Mouse (Mus musculus): ENCODE measurements around the gene Ifih1. TPM values are rescaled to one million over a fixed set of nuclear protein-coding genes. Genes with fewer than 3 reads are reported as not detected.

The Ifih1 gene
- polyA plus RNA-seq (2016; fragmentation: Nextera tagmentation; extraction: Ambion mirVana), result 1.1 and 1.6 TPM in 2 replicates

DNA sequence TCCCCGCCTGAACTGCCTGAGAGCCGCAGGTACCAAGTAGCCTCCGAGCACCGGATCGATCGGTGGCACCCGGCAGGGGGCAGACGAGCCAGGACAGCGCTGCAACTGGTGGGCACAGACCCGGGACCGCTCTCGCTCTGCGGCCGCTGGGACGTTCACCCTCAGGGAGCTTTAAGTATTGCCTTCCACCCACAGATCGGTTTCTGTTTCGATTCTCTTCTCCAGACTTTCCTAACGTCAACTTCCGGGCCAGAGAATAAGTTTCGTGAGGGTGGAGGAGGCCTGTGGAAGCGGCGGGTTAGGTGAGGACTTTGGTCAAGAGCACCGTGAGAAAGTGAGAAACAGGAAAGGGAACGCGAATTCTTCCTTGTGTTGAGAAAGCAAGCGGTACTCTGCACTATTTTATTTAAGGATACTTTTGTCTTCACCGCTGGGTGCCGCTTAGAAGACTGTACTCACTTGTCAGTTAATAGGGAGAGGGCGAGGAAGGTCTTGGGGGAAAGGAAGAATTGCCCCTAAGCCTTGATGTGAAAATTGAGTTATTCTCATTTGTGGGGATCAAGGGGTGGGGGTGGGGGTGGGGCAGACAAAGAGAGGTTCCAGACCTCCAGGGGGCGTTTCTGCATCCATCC is at the start of gene Ifih1:
TSS of gene Ifih1 (minus strand) at position 242 of the 632 bp plus-strand sequence.
- peak; percentile 88; the same call in 1 of the 2 replicates for ATAC-seq (ENCODE audit: insufficient number of reproducible peaks, insufficient read depth, low FRiP score, low TSS enrichment, low read depth)
- WGBS, result under 1% methylated on average over 30 of the region's 30 CpGs
- Histone ChIP-seq H3K9me3 (no peaks in the 10 kb centered on the region), H3K27ac (no peak within 1 kb of the TSS), H3K4me1 (replicated peaks) (no peaks in the 10 kb centered on the region; the same call in 1 of the 2 replicates), H3K4me2 (peak within 1 kb of the TSS; percentile 61), H3K9ac (replicated peaks) (peak within 1 kb of the TSS; percentile 45; the same call in 1 of the 2 replicates), H3K27me3 (peaks cover 7% of the 10 kb centered on the region; the same call in 1 of the 2 replicates), H3K36me3 (no peaks in the 10 kb centered on the region), H3K4me3 (replicated peaks) (peak within 1 kb of the TSS; percentile 43)

DNA sequence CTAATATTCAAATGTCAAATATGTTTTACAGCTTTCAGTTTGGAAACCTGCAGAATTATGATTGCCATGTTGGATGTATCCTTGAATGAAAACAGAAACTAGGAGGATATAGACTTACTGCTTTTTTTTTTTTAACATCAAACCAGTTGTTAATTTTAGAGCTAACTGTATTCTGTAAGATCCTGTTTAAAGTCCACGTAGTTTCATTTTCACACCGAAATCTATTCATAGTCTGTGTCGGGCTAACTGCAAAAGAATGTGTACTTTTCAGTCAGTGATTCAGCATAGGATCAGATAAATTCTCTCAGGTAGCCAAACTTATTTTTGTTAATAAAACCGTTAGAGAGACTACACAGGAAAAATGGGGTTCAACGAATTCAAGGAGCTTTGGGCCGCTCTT is 39.9 kb upstream of the Ifih1 start:
- 88% methylated on average over 6 of the region's 6 CpGs for WGBS
- Histone ChIP-seq H3K9ac (replicated peaks) (no peak overlapping the region), H3K4me2 (no peak overlapping the region), H3K4me3 (replicated peaks) (no peak overlapping the region), H3K4me1 (replicated peaks) (no peaks in the 10 kb centered on the region), H3K9me3 (no peaks in the 10 kb centered on the region), H3K36me3 (no peaks in the 10 kb centered on the region), H3K27me3 (no peaks in the 10 kb centered on the region), H3K27ac (no peak overlapping the region)
- no peak for ATAC-seq (ENCODE audit: insufficient number of reproducible peaks, insufficient read depth, low FRiP score, low TSS enrichment, low read depth)

DNA sequence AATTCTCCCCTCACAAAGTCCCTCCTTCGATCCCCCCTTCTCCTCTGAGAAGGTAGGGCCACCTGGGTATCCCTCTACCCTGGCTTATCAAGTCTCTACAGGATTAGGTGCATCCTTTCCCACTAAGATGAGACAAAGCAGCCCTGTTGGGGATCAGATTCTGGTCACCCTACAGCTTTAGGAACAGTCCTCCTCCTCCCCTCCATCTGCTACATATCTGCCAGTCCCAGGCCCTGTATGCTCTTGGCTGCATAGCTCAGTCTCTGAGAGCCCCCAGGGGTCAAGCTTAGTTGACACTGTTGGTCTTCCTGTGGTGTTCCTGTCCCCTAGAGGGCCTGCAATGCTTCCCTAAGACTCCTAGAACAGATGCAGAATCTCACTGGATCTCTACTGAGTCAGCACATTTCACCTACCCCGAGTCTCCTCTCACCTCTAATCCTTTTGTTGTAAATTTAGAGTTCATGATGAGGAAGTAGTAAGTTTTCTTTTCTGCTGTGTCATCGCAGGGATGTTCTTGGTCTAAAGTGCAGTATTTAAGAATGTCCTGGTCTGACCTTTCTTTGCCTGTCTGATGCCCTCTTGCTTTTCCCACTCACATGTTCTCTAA is 39.0 kb upstream of the Ifih1 start:
- 64% methylated on average over 3 of the region's 3 CpGs for WGBS
- Histone ChIP-seq H3K4me1 (replicated peaks) (no peaks in the 10 kb centered on the region), H3K4me3 (replicated peaks) (no peak overlapping the region), H3K9me3 (no peaks in the 10 kb centered on the region), H3K4me2 (no peak overlapping the region), H3K36me3 (no peaks in the 10 kb centered on the region), H3K27ac (no peak overlapping the region), H3K27me3 (no peaks in the 10 kb centered on the region), H3K9ac (replicated peaks) (no peak overlapping the region)
- no peak for ATAC-seq (ENCODE audit: insufficient number of reproducible peaks, insufficient read depth, low FRiP score, low TSS enrichment, low read depth)

DNA sequence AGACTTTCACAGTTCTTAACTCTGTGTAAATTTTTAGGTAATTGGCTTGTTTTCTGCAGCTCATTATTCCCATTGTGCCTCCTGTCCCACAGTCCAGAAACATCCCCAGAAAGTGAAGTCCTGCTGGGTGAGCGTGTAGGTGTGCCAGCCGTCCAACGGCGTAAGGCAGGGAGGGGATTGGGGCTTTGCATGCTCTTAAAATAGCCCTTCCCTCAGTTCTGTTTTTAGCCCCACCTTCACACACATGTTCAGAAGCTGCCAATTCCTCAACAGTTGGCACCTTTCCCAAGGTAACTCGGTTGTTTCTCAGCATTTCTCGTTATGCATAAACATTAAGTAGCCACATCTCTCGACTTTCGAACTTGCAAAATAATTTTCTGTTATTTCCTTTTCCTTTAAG is 35.6 kb upstream of the Ifih1 start:
- no peaks in the 10 kb centered on the region for H3K9me3 ChIP-seq
- no peak overlapping the region for H3K4me3 ChIP-seq (replicated peaks)
- H3K4me2 ChIP-seq, result no peak overlapping the region
- no peak for ATAC-seq (ENCODE audit: insufficient number of reproducible peaks, insufficient read depth, low FRiP score, low TSS enrichment, low read depth)
- no peak overlapping the region for H3K27ac ChIP-seq
- H3K4me1 ChIP-seq (replicated peaks), result no peaks in the 10 kb centered on the region
- no peak overlapping the region for H3K9ac ChIP-seq (replicated peaks)
- no peaks in the 10 kb centered on the region for H3K36me3 ChIP-seq
- no peaks in the 10 kb centered on the region for H3K27me3 ChIP-seq
- 70% methylated on average over 8 of the region's 8 CpGs for WGBS

DNA sequence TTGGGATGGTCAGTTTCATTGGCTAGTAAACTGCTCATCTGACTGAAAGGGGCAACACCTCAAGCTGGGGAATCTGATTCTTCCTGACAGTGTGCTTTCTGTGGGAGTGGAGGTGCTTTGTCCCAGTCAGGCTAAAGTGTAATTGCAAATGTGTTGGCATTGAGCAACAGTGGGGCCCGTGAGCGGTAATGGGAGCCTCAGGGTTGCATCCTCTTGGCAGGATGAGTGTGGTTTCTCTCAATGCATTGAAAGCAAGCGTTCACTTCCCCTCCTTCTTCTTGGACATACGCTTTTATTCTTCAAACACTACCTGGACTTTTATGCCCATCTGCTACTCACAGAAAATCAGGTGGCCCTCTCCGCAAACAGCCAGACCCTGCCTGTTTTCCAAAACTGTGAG is 26.7 kb upstream of the Ifih1 start:
- Histone ChIP-seq H3K9me3 (no peaks in the 10 kb centered on the region), H3K27me3 (no peaks in the 10 kb centered on the region), H3K36me3 (no peaks in the 10 kb centered on the region), H3K4me1 (replicated peaks) (no peaks in the 10 kb centered on the region), H3K4me2 (no peak overlapping the region), H3K9ac (replicated peaks) (no peak overlapping the region), H3K4me3 (replicated peaks) (no peak overlapping the region), H3K27ac (no peak overlapping the region)
- 88% methylated on average over 5 of the region's 5 CpGs for WGBS
- no peak for ATAC-seq (ENCODE audit: insufficient number of reproducible peaks, insufficient read depth, low FRiP score, low TSS enrichment, low read depth)

DNA sequence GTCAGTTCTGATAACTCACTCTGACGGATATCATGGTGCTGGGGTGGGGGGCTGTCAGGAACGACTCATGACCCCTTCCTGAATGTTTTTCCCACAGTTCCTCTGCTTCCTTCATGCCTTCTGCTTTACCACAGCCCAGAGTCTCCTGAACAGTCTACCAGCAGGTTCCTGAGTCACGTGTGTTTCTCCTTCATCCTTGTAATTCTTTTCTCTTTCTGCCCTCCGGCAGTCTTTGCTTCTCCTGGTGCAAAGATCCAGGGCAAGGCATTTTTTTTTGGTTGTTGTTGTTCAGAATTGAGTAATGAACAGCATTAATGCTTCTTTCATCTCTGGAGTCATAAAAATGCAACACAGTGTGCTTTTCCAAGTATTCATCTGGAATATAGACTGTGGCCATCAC is 24.7 kb upstream of the Ifih1 start:
- no peaks in the 10 kb centered on the region for H3K27me3 ChIP-seq

DNA sequence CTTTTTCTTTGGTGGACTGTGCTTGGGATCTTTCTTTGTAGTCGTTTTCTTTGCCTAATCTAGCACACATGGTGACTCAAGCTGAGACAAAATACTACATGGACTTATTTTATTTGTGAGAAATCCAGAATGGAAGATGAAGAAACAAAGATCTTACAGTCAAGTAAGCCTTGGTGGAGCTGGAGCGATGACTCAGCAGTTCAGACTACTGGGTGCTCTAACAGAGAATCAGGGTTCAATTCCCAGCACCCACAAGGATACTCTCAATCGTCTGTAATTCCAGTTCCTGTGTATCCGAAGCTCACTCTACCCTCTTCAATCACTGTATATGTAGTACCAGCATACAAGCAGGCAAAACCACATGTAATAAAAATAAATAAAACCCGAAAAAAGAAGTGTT is 24.2 kb upstream of the Ifih1 start:
- no peaks in the 10 kb centered on the region for H3K4me1 ChIP-seq (replicated peaks)
- WGBS, result 83% methylated on average over 5 of the region's 5 CpGs

More for the DNA sequence above, 24.7 kb upstream of the Ifih1 start:
- Histone ChIP-seq H3K4me2 (no peak overlapping the region), H3K9ac (replicated peaks) (no peak overlapping the region), H3K4me1 (replicated peaks) (no peaks in the 10 kb centered on the region), H3K36me3 (no peaks in the 10 kb centered on the region), H3K27ac (no peak overlapping the region), H3K9me3 (no peaks in the 10 kb centered on the region), H3K4me3 (replicated peaks) (no peak overlapping the region)
- no peak for ATAC-seq (ENCODE audit: insufficient number of reproducible peaks, insufficient read depth, low FRiP score, low TSS enrichment, low read depth)
- WGBS, result 81% methylated on average over 4 of the region's 4 CpGs

DNA sequence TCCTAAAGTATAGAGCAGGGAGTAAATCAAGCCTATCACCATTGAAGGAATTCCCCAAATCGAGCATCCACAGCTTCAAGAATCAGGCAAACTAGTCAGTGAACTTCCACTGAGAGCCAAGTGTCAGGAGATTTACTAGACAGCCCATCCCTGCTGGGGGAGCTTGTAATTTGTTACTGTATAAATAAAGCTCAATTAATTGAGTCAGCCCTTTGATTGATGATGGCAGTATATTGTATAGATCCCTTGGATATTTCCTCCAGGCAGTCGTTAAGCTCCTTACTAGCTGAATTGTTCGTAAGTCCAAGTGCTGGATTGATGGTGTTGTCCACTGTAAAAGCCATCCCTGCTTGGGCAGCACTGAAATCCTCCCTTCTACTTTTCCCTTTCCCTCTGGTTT is 23.8 kb upstream of the Ifih1 start:
- Histone ChIP-seq H3K27me3 (peaks cover 1% of the 10 kb centered on the region), H3K4me2 (no peak overlapping the region), H3K9ac (replicated peaks) (no peak overlapping the region), H3K4me3 (replicated peaks) (no peak overlapping the region), H3K9me3 (no peaks in the 10 kb centered on the region), H3K36me3 (no peaks in the 10 kb centered on the region), H3K4me1 (replicated peaks) (no peaks in the 10 kb centered on the region), H3K27ac (no peak overlapping the region)
- no peak for ATAC-seq (ENCODE audit: insufficient number of reproducible peaks, insufficient read depth, low FRiP score, low TSS enrichment, low read depth)
- WGBS, result 49% methylated on average over 3 of the region's 3 CpGs

More for the DNA sequence above, 24.2 kb upstream of the Ifih1 start:
- Histone ChIP-seq H3K4me3 (replicated peaks) (no peak overlapping the region), H3K9ac (replicated peaks) (no peak overlapping the region), H3K27me3 (no peaks in the 10 kb centered on the region), H3K4me2 (no peak overlapping the region), H3K27ac (no peak overlapping the region), H3K9me3 (no peaks in the 10 kb centered on the region), H3K36me3 (no peaks in the 10 kb centered on the region)
- ATAC-seq (ENCODE audit: insufficient number of reproducible peaks, insufficient read depth, low FRiP score, low TSS enrichment, low read depth), result no peak

DNA sequence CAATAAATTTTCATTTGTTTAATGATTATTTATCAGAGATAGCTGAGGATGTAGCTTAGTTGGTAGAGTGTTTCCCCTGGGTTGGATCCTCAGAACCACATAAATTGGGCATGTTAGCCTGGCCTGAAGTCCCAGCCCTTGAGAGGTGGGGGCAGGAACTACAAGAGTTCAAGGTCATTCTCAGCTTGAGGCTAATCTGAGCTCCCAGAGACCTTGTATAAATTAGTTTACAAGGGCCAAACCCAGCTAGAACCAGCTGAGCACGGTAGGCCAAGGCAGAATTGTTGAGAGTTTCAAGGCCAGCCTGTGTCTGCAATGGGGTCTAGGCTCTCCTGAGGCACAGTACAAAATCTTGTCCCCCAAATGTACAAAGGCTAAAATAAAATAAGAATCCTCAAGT is 19.5 kb upstream of the Ifih1 start:
- Histone ChIP-seq H3K9ac (replicated peaks) (no peak overlapping the region), H3K4me2 (no peak overlapping the region), H3K27me3 (peaks cover 11% of the 10 kb centered on the region), H3K27ac (no peak overlapping the region), H3K4me1 (replicated peaks) (no peaks in the 10 kb centered on the region), H3K36me3 (no peaks in the 10 kb centered on the region), H3K9me3 (no peaks in the 10 kb centered on the region), H3K4me3 (replicated peaks) (no peak overlapping the region)
- WGBS, result 36% methylated on average over 1 of the region's 1 CpGs
- ATAC-seq (ENCODE audit: insufficient number of reproducible peaks, insufficient read depth, low FRiP score, low TSS enrichment, low read depth), result no peak

DNA sequence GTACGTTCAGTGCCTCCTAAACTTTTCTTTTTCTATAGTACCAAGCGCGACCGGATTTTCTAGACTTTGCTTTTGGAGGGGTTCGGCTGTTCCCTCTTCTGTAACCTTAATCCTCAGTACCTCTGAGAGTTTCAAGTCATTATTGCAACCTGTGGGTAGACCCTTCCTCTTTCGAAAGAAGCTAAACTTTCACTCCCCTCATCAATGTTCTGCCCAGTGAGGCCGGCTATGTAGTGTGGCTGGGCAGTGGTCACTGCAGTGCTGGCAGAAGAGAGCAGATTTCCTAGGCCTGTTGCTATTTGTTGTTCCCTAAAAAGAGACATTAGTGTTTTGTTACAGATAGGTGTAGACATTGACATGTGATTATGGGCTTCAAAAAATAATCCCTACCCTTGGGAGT is 18.8 kb upstream of the Ifih1 start:
- Histone ChIP-seq H3K4me2 (peak overlapping the region; percentile 98; the same call in 1 of the 2 replicates), H3K27ac (no peak overlapping the region), H3K9me3 (no peaks in the 10 kb centered on the region), H3K4me1 (replicated peaks) (no peaks in the 10 kb centered on the region), H3K9ac (replicated peaks) (no peak overlapping the region), H3K4me3 (replicated peaks) (no peak overlapping the region), H3K36me3 (no peaks in the 10 kb centered on the region), H3K27me3 (peaks cover 11% of the 10 kb centered on the region)
- no peak for ATAC-seq (ENCODE audit: insufficient number of reproducible peaks, insufficient read depth, low FRiP score, low TSS enrichment, low read depth)
- 62% methylated on average over 7 of the region's 7 CpGs for WGBS

DNA sequence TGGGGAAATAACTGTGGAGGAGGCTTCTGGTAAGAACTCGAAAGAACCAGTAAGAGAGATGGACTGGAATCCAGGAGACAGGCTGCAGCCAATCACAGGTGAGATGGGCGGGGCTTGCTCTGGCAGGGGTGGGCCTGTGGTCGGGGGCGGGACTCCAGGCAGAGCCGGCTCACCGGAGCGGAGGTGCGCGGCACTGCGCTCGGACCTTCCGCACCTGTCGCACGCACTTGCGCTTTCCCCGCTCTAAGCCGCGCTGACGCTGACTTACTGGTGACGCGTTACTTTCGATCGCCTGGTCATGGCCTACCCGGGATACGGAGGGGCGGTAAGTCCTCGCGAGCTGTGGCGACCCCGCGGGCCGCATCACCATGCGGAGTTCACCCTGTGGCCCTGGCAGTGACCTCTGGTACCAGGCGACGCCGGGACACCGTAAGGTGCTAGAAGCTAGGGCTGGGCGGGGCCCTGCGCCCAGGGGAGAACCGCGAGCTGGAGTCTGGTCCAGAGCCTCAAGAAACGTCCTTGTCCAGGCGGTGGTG is 18.1 kb upstream of the Ifih1 start, which contains the start of gene Gca:
TSS of gene Gca (plus strand) at position 151 of the 536 bp plus-strand sequence.
- WGBS, result 1% methylated on average over 43 of the region's 43 CpGs
- peak; percentile 91 for ATAC-seq (ENCODE audit: insufficient number of reproducible peaks, insufficient read depth, low FRiP score, low TSS enrichment, low read depth)
- peaks cover 11% of the 10 kb centered on the region for H3K27me3 ChIP-seq
- peak within 1 kb of the TSS; percentile 55 for H3K4me3 ChIP-seq (replicated peaks)
- no peak within 1 kb of the TSS for H3K27ac ChIP-seq
- H3K9me3 ChIP-seq, result no peaks in the 10 kb centered on the region
- no peaks in the 10 kb centered on the region for H3K36me3 ChIP-seq
- peak within 1 kb of the TSS; percentile 98 for H3K4me2 ChIP-seq
- H3K9ac ChIP-seq (replicated peaks), result peak within 1 kb of the TSS; percentile 51
- H3K4me1 ChIP-seq (replicated peaks), result no peaks in the 10 kb centered on the region
